Comparison of ENCODE assay signal across 15 mouse cellular contexts in the genomic region with DNA sequence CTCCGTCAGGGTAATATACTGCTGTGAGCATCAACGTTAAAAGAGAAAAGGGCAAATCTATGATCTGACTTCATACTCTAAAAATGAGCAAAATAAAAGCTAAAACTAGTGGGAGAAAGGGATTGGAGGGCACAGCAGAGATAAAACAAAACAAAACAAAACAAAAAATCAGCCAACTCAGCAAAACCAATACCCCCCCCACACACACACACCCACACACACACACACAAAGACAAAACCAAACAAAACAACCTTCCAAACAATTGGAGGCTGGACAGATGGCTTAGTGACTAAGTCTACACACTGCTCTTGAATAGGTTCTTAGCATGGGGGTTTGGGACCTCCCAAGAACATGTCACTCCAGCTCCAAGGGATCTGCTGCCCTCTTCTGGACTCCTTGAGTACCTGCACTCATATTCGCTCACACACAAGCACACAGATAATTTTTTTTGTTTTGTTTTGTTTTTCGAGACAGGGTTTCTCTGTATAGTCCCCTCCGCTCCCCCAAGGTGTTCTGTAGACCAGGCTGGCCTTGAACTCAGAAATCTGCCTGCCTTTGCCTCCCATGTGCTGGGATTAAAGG.
A peak's percentile ranks its signal among the peaks of the same experiment; 100 is the strongest.
DNase-seq lines count a peak whose midpoint lies in the region; ATAC-seq and TF ChIP-seq lines count a peak whose summit lies in the region.
"Had no signal": no experiment of that assay in that cellular context is flagged by ENCODE, and none has a peak within 500 bp of the region (broad histone marks: within the 10 kb centered on the region; RNA-seq: fewer than 3 reads in every experiment).

No protein-coding gene starts in this region.

- H3K9me3 ChIP-seq in forebrain, postnatal 0 days (ENCODE audit: low read length) = no peaks in the 10 kb centered on the region
- H3K9me3 ChIP-seq in forebrain, embryonic 15.5 days = no peaks in the 10 kb centered on the region
- H3K9me3 ChIP-seq: embryonic facial prominence, embryonic 15.5 days had no signal

- WGBS in forebrain, postnatal 0 days = 87% methylated on average over 5 of the region's 5 CpGs
- WGBS in forebrain, embryonic 15.5 days = 86% methylated on average over 5 of the region's 5 CpGs
- WGBS in thymus, adult 2 months = 92% methylated on average over 5 of the region's 5 CpGs

- no peak for ATAC-seq in forebrain, postnatal 0 days
- no peak for ATAC-seq in forebrain, embryonic 15.5 days (replicated peaks)

- peak; percentile 42 for TF ChIP-seq CTCF in forebrain, postnatal 0 days (IDR thresholded peaks at IDR 0.05; ENCODE audit: low read depth)
- peak; percentile 58 for TF ChIP-seq CTCF in layer of hippocampus, adult 2 months (conservative IDR thresholded peaks at IDR 0.05)
- TF ChIP-seq CTCF in thymus, adult 2 months (IDR thresholded peaks at IDR 0.05; ENCODE audit: borderline replicate concordance, control insufficient read depth, extremely low read depth, insufficient read depth, low read length, poor library complexity) = no peak

- H3K36me3 ChIP-seq in forebrain, postnatal 0 days (ENCODE audit: insufficient read depth) = no peaks in the 10 kb centered on the region
- H3K36me3 ChIP-seq in forebrain, embryonic 15.5 days = no peaks in the 10 kb centered on the region
- H3K36me3 ChIP-seq in thymus, adult 2 months (ENCODE audit: control insufficient read depth, insufficient read depth, low read length) = no peaks in the 10 kb centered on the region
- H3K36me3 ChIP-seq: embryonic facial prominence, embryonic 15.5 days; midbrain, embryonic 12.5 days had no signal

- H3K27ac ChIP-seq in forebrain, postnatal 0 days (ENCODE audit: low read depth, low read length) = no peak overlapping the region
- H3K27ac ChIP-seq in forebrain, embryonic 15.5 days (replicated peaks) = no peak overlapping the region
- no peak overlapping the region for H3K27ac ChIP-seq in layer of hippocampus, adult 2 months
- no peak overlapping the region for H3K27ac ChIP-seq in thymus, adult 2 months (ENCODE audit: control insufficient read depth, insufficient read depth, low read length)
- H3K27ac ChIP-seq: embryonic facial prominence, embryonic 15.5 days had no signal

- H3K27me3 ChIP-seq in forebrain, postnatal 0 days (ENCODE audit: insufficient read depth, low read length) = no peaks in the 10 kb centered on the region
- H3K27me3 ChIP-seq in forebrain, embryonic 15.5 days = no peaks in the 10 kb centered on the region
- no peaks in the 10 kb centered on the region for H3K27me3 ChIP-seq in thymus, adult 2 months (ENCODE audit: control insufficient read depth, insufficient read depth, low read length)
- H3K27me3 ChIP-seq: embryonic facial prominence, embryonic 15.5 days; midbrain, embryonic 12.5 days had no signal

- no peak for TF ChIP-seq POLR2A in thymus, adult 2 months (IDR thresholded peaks at IDR 0.05; ENCODE audit: control insufficient read depth, extremely low read depth, insufficient read depth, low read length, poor library complexity)

- peaks cover 8% of the 10 kb centered on the region; the same call in 1 of the 2 replicates for H3K4me1 ChIP-seq in forebrain, postnatal 0 days (ENCODE audit: insufficient read depth)
- H3K4me1 ChIP-seq in forebrain, embryonic 15.5 days = peaks cover 18% of the 10 kb centered on the region
- no peaks in the 10 kb centered on the region for H3K4me1 ChIP-seq in thymus, adult 2 months (replicated peaks; ENCODE audit: control insufficient read depth, insufficient read depth, low read length)

- no peak overlapping the region for H3K9ac ChIP-seq in forebrain, postnatal 0 days
- H3K9ac ChIP-seq in forebrain, embryonic 15.5 days (replicated peaks) = no peak overlapping the region
- H3K9ac ChIP-seq: embryonic facial prominence, embryonic 15.5 days; midbrain, embryonic 12.5 days had no signal

- H3K4me3 ChIP-seq in forebrain, postnatal 0 days (ENCODE audit: low read depth, low read length) = no peak overlapping the region
- H3K4me3 ChIP-seq in forebrain, embryonic 15.5 days = no peak overlapping the region
- H3K4me3 ChIP-seq in layer of hippocampus, adult 2 months = no peak overlapping the region
- no peak overlapping the region for H3K4me3 ChIP-seq in thymus, adult 2 months (ENCODE audit: control insufficient read depth, insufficient read depth, low read length)
- H3K4me3 ChIP-seq: embryonic facial prominence, embryonic 15.5 days; midbrain, embryonic 12.5 days had no signal

- DNase-seq in forebrain, postnatal 0 days = no peak
- DNase-seq in layer of hippocampus, adult 2 months (ENCODE audit: low spot score in 2 of 2) = no peak
- no peak for DNase-seq in layer of hippocampus, adult 11-12 months (ENCODE audit: low spot score)
- DNase-seq in 416B (ENCODE audit: low read depth) (peak; percentile 5), R1 (ENCODE audit: low read depth, low spot score) (peak; percentile 83)
- no peak for DNase-seq in thymus, adult 2 months
- DNase-seq in frontal cortex, postnatal 10 days (ENCODE audit: low spot score in 2 of 2) = no peak
- DNase-seq: cerebellum, adult 11-12 months; cerebellum, postnatal 36 days; heart, adult 11 months; heart, postnatal 10 days; spleen, adult 18-20 months had no signal

- no peak overlapping the region for H3K4me2 ChIP-seq in forebrain, postnatal 0 days (ENCODE audit: low read depth)
- no peak overlapping the region for H3K4me2 ChIP-seq in forebrain, embryonic 15.5 days (replicated peaks)
- H3K4me2 ChIP-seq: embryonic facial prominence, embryonic 15.5 days had no signal

Comparison
In these comparisons a context has a peak if more than half of its experiments do, and no peak if none do; other contexts are left out.
1. DNase-seq: peak in 416B (single experiment) and R1 (single experiment); none in forebrain, postnatal 0 days (single experiment), layer of hippocampus, adult 2 months (0 of 2), layer of hippocampus, adult 11-12 months (single experiment), thymus, adult 2 months (single experiment) and frontal cortex, postnatal 10 days (0 of 2).